Mouse (Mus musculus): ENCODE data around the gene Acvr1b. TPM values are rescaled to one million over a fixed set of nuclear protein-coding genes. Genes with fewer than 3 reads are reported as not detected.
A peak's percentile ranks its signal among the peaks of the same experiment; 100 is the strongest.

Gene Acvr1b
- polyA plus RNA-seq, 1 experiment from 2014 or later, result 10.7 TPM

- H3K9me3 ChIP-seq (ENCODE audit: control insufficient read depth, low read length), result no peaks in the 10 kb centered on the region
- H3K27me3 ChIP-seq (replicated peaks; ENCODE audit: control insufficient read depth, insufficient read depth, low read length), result no peaks in the 10 kb centered on the region
- peak overlapping the region; percentile 14; the same call in 1 of the 2 replicates for H3K9ac ChIP-seq (ENCODE audit: low read depth, low read length)
- 27% methylated on average over 12 of the region's 12 CpGs for WGBS
- H3K4me2 ChIP-seq (ENCODE audit: low read depth, low read length), result no peak overlapping the region
- DNase-seq (ENCODE audit: low spot score) (no peak), ATAC-seq (ENCODE audit: low read depth) (peak; percentile 15; the same call in 1 of the 2 replicates)
- no peak overlapping the region for H3K4me3 ChIP-seq (ENCODE audit: low read depth, low read length)
- H3K4me1 ChIP-seq (ENCODE audit: control insufficient read depth, insufficient read depth, low read length), result peaks cover 12% of the 10 kb centered on the region
- H3K36me3 ChIP-seq (ENCODE audit: control insufficient read depth, insufficient read depth, low read length), result peaks cover 18% of the 10 kb centered on the region
- H3K27ac ChIP-seq (replicated peaks; ENCODE audit: low read depth, low read length), result peak overlapping the region; percentile 44; the same call in 1 of the 2 replicates
Observed at GRCm38 (mm10) chr15:101235728-101236327, 62.0 kb downstream of the Acvr1b start.

GRCm38 (mm10) chr15:101236878-101237277, 63.0 kb downstream of the Acvr1b start:
- peaks cover 14% of the 10 kb centered on the region for H3K4me1 ChIP-seq (ENCODE audit: control insufficient read depth, insufficient read depth, low read length)
- no peak overlapping the region for H3K4me3 ChIP-seq (ENCODE audit: low read depth, low read length)
- H3K9me3 ChIP-seq (ENCODE audit: control insufficient read depth, low read length), result no peaks in the 10 kb centered on the region
- DNase-seq (ENCODE audit: low spot score) (peak; percentile 56), ATAC-seq (ENCODE audit: low read depth) (no peak)
- H3K36me3 ChIP-seq (ENCODE audit: control insufficient read depth, insufficient read depth, low read length), result peaks cover 7% of the 10 kb centered on the region; the same call in 1 of the 2 replicates
- H3K27ac ChIP-seq (replicated peaks; ENCODE audit: low read depth, low read length), result no peak overlapping the region
- H3K9ac ChIP-seq (ENCODE audit: low read depth, low read length), result no peak overlapping the region
- WGBS, result 15% methylated on average over 3 of the region's 3 CpGs
- H3K4me2 ChIP-seq (ENCODE audit: low read depth, low read length), result no peak overlapping the region
- H3K27me3 ChIP-seq (replicated peaks; ENCODE audit: control insufficient read depth, insufficient read depth, low read length), result no peaks in the 10 kb centered on the region

- DNase-seq (ENCODE audit: low spot score), result peak; percentile 71
- H3K4me3 ChIP-seq (ENCODE audit: low read depth, low read length), result peak overlapping the region; percentile 27
- H3K36me3 ChIP-seq (ENCODE audit: control insufficient read depth, insufficient read depth, low read length), result no peaks in the 10 kb centered on the region
- 8% methylated on average over 19 of the region's 28 CpGs for WGBS
- H3K4me1 ChIP-seq (ENCODE audit: control insufficient read depth, insufficient read depth, low read length), result peaks cover 14% of the 10 kb centered on the region
- no peaks in the 10 kb centered on the region for H3K9me3 ChIP-seq (ENCODE audit: control insufficient read depth, low read length)
- H3K27ac ChIP-seq (replicated peaks; ENCODE audit: low read depth, low read length), result peak overlapping the region; percentile 25; the same call in 1 of the 2 replicates
- ATAC-seq (ENCODE audit: low read depth), result peak; percentile 41; the same call in 1 of the 2 replicates
- peak overlapping the region; percentile 43; the same call in 1 of the 2 replicates for H3K9ac ChIP-seq (ENCODE audit: low read depth, low read length)
- peak overlapping the region; percentile 61 for H3K4me2 ChIP-seq (ENCODE audit: low read depth, low read length)
- H3K27me3 ChIP-seq (replicated peaks; ENCODE audit: control insufficient read depth, insufficient read depth, low read length), result no peaks in the 10 kb centered on the region
Observed at GRCm38 (mm10) chr15:101238885-101239511, 65.1 kb downstream of the Acvr1b start.

- no peak overlapping the region for H3K9ac ChIP-seq (ENCODE audit: low read depth, low read length)
- no peaks in the 10 kb centered on the region for H3K27me3 ChIP-seq (replicated peaks; ENCODE audit: control insufficient read depth, insufficient read depth, low read length)
- WGBS, result 67% methylated on average over 8 of the region's 8 CpGs
- no peak for ATAC-seq (ENCODE audit: low read depth)
- H3K36me3 ChIP-seq (ENCODE audit: control insufficient read depth, insufficient read depth, low read length), result no peaks in the 10 kb centered on the region
- H3K27ac ChIP-seq (replicated peaks; ENCODE audit: low read depth, low read length), result no peak overlapping the region
- no peak overlapping the region for H3K4me2 ChIP-seq (ENCODE audit: low read depth, low read length)
- no peak overlapping the region for H3K4me3 ChIP-seq (ENCODE audit: low read depth, low read length)
- DNase-seq (ENCODE audit: low spot score), result no peak
- no peaks in the 10 kb centered on the region for H3K9me3 ChIP-seq (ENCODE audit: control insufficient read depth, low read length)
- peaks cover 14% of the 10 kb centered on the region for H3K4me1 ChIP-seq (ENCODE audit: control insufficient read depth, insufficient read depth, low read length)
Observed at GRCm38 (mm10) chr15:101239821-101240220, 66.0 kb downstream of the Acvr1b start.

GRCm38 (mm10) chr15:101240799-101241204, 66.9 kb downstream of the Acvr1b start:
- no peaks in the 10 kb centered on the region for H3K27me3 ChIP-seq (replicated peaks; ENCODE audit: control insufficient read depth, insufficient read depth, low read length)
- no peaks in the 10 kb centered on the region for H3K9me3 ChIP-seq (ENCODE audit: control insufficient read depth, low read length)
- H3K4me3 ChIP-seq (ENCODE audit: low read depth, low read length), result peak overlapping the region; percentile 15
- peak overlapping the region; percentile 46 for H3K4me2 ChIP-seq (ENCODE audit: low read depth, low read length)
- peaks cover 11% of the 10 kb centered on the region; the same call in 1 of the 2 replicates for H3K4me1 ChIP-seq (ENCODE audit: control insufficient read depth, insufficient read depth, low read length)
- H3K9ac ChIP-seq (ENCODE audit: low read depth, low read length), result peak overlapping the region; percentile 48; the same call in 1 of the 2 replicates
- ATAC-seq (ENCODE audit: low read depth), result peak; percentile 72
- no peak overlapping the region; the same call in 1 of the 2 replicates for H3K27ac ChIP-seq (replicated peaks; ENCODE audit: low read depth, low read length)
- no peaks in the 10 kb centered on the region for H3K36me3 ChIP-seq (ENCODE audit: control insufficient read depth, insufficient read depth, low read length)
- WGBS, result 2% methylated on average over 10 of the region's 10 CpGs
- DNase-seq (ENCODE audit: low spot score), result peak; percentile 90

- WGBS, result 53% methylated on average over 9 of the region's 9 CpGs
- H3K4me3 ChIP-seq (ENCODE audit: low read depth, low read length), result no peak overlapping the region; the same call in 1 of the 2 replicates
- peak overlapping the region; percentile 48; the same call in 1 of the 2 replicates for H3K9ac ChIP-seq (ENCODE audit: low read depth, low read length)
Observed at GRCm38 (mm10) chr15:101241236-101241635, 67.4 kb downstream of the Acvr1b start.

GRCm38 (mm10) chr15:101241853-101242252, 68.0 kb downstream of the Acvr1b start:
- Histone ChIP-seq H3K9ac (ENCODE audit: low read depth, low read length) (no peak overlapping the region), H3K27ac (replicated peaks; ENCODE audit: low read depth, low read length) (no peak overlapping the region), H3K9me3 (ENCODE audit: control insufficient read depth, low read length) (no peaks in the 10 kb centered on the region), H3K4me3 (ENCODE audit: low read depth, low read length) (no peak overlapping the region), H3K27me3 (replicated peaks; ENCODE audit: control insufficient read depth, insufficient read depth, low read length) (no peaks in the 10 kb centered on the region), H3K4me1 (ENCODE audit: control insufficient read depth, insufficient read depth, low read length) (peaks cover 16% of the 10 kb centered on the region), H3K4me2 (ENCODE audit: low read depth, low read length) (no peak overlapping the region), H3K36me3 (ENCODE audit: control insufficient read depth, insufficient read depth, low read length) (no peaks in the 10 kb centered on the region)
- ATAC-seq (ENCODE audit: low read depth), result no peak
- no peak for DNase-seq (ENCODE audit: low spot score)
- 74% methylated on average over 9 of the region's 9 CpGs for WGBS

More at GRCm38 (mm10) chr15:101241236-101241635, 67.4 kb downstream of the Acvr1b start:
- H3K27me3 ChIP-seq (replicated peaks; ENCODE audit: control insufficient read depth, insufficient read depth, low read length), result no peaks in the 10 kb centered on the region
- no peak for DNase-seq (ENCODE audit: low spot score)
- peaks cover 12% of the 10 kb centered on the region; the same call in 1 of the 2 replicates for H3K4me1 ChIP-seq (ENCODE audit: control insufficient read depth, insufficient read depth, low read length)
- ATAC-seq (ENCODE audit: low read depth), result no peak
- peak overlapping the region; percentile 46 for H3K4me2 ChIP-seq (ENCODE audit: low read depth, low read length)
- H3K36me3 ChIP-seq (ENCODE audit: control insufficient read depth, insufficient read depth, low read length), result no peaks in the 10 kb centered on the region
- H3K9me3 ChIP-seq (ENCODE audit: control insufficient read depth, low read length), result no peaks in the 10 kb centered on the region
- H3K27ac ChIP-seq (replicated peaks; ENCODE audit: low read depth, low read length), result no peak overlapping the region; the same call in 1 of the 2 replicates

- no peak overlapping the region for H3K9ac ChIP-seq (ENCODE audit: low read depth, low read length)
- no peaks in the 10 kb centered on the region for H3K9me3 ChIP-seq (ENCODE audit: control insufficient read depth, low read length)
- H3K4me1 ChIP-seq (ENCODE audit: control insufficient read depth, insufficient read depth, low read length), result peaks cover 21% of the 10 kb centered on the region
- WGBS, result 20% methylated on average over 8 of the region's 8 CpGs
- ATAC-seq (ENCODE audit: low read depth) (no peak; the same call in 1 of the 2 replicates), DNase-seq (ENCODE audit: low spot score) (peak; percentile 81)
- H3K36me3 ChIP-seq (ENCODE audit: control insufficient read depth, insufficient read depth, low read length), result no peaks in the 10 kb centered on the region
- no peak overlapping the region for H3K27ac ChIP-seq (replicated peaks; ENCODE audit: low read depth, low read length)
- no peak overlapping the region for H3K4me2 ChIP-seq (ENCODE audit: low read depth, low read length)
- no peaks in the 10 kb centered on the region for H3K27me3 ChIP-seq (replicated peaks; ENCODE audit: control insufficient read depth, insufficient read depth, low read length)
- H3K4me3 ChIP-seq (ENCODE audit: low read depth, low read length), result no peak overlapping the region
Observed at GRCm38 (mm10) chr15:101242645-101243044, 68.8 kb downstream of the Acvr1b start.
